Mouse (Mus musculus) frontal cortex, postnatal 14 days (tissue): ENCODE results near the gene Mdga1.

Experiments
- DNase-seq, 2 experiments: peaks; one replicate each; pipeline ENCODE4 v3.0.0; 2022; ENCODE audit warnings: low spot score in 2 of 2

Gene Mdga1

GRCm38 (mm10) chr17:29981568-29981967 lies 11.7 kb upstream of the Mdga1 start:
- no peak for DNase-seq

GRCm38 (mm10) chr17:29979841-29980240 lies 10.0 kb upstream of the Mdga1 start:
- no peak for DNase-seq

- DNase-seq = no peak
Measured at GRCm38 (mm10) chr17:29979020-29979419, 9.1 kb upstream of the Mdga1 start.

GRCm38 (mm10) chr17:29975731-29976130 lies 5.8 kb upstream of the Mdga1 start:
- peak; percentile 75 to 86 for DNase-seq

GRCm38 (mm10) chr17:29973226-29973625 lies 3.3 kb upstream of the Mdga1 start:
- DNase-seq = no peak

GRCm38 (mm10) chr17:29971761-29972432 lies 2.0 kb upstream of the Mdga1 start:
- DNase-seq = no peak

- DNase-seq = no peak
Measured at GRCm38 (mm10) chr17:29965506-29965905, 4.4 kb downstream of the Mdga1 start.

GRCm38 (mm10) chr17:29963730-29964259 lies 6.1 kb downstream of the Mdga1 start:
- no peak for DNase-seq

- DNase-seq = no peak
Measured at GRCm38 (mm10) chr17:29955880-29956279, 14.0 kb downstream of the Mdga1 start.

- DNase-seq = no peak
Measured at GRCm38 (mm10) chr17:29954316-29954715, 15.6 kb downstream of the Mdga1 start.

GRCm38 (mm10) chr17:29951100-29951499 lies 18.8 kb downstream of the Mdga1 start:
- no peak for DNase-seq

GRCm38 (mm10) chr17:29950574-29950973 lies 19.3 kb downstream of the Mdga1 start:
- no peak for DNase-seq

- DNase-seq = no peak
Measured at GRCm38 (mm10) chr17:29947271-29947714, 22.6 kb downstream of the Mdga1 start.

- no peak for DNase-seq
Measured at GRCm38 (mm10) chr17:29944376-29944775, 25.5 kb downstream of the Mdga1 start.

GRCm38 (mm10) chr17:29939011-29939410 lies 30.9 kb downstream of the Mdga1 start:
- no peak for DNase-seq

- DNase-seq = no peak
Measured at GRCm38 (mm10) chr17:29937350-29937781, 32.5 kb downstream of the Mdga1 start.

GRCm38 (mm10) chr17:29934133-29934851 lies 35.6 kb downstream of the Mdga1 start:
- DNase-seq = no peak

- no peak for DNase-seq
Measured at GRCm38 (mm10) chr17:29932753-29933152, 37.1 kb downstream of the Mdga1 start.

GRCm38 (mm10) chr17:29931224-29931945 lies 38.5 kb downstream of the Mdga1 start:
- no peak for DNase-seq

GRCm38 (mm10) chr17:29928751-29929237 lies 41.1 kb downstream of the Mdga1 start:
- DNase-seq = peak; percentile 13 to 14

- no peak for DNase-seq
Measured at GRCm38 (mm10) chr17:29925608-29926606, 44.0 kb downstream of the Mdga1 start.
